Mouse (Mus musculus) cerebellum, adult 2 months (tissue): Measurements from ENCODE around the gene Abhd8. TPM values are rescaled to one million over a fixed set of nuclear protein-coding genes. Genes with fewer than 3 reads are reported as not detected.

ENCODE experiments used
- DNase-seq, 2 experiments: peaks; one replicate each; pipeline ENCODE4 v3.0.0; 2021
- H3K27ac ChIP-seq: fragments of 200-500 bp; 2 replicates; pipeline ENCODE4 v1.5.1; 2012; ENCODE audit warnings: low read length, control low read depth, inconsistent platforms; ENCODE audit not compliant: insufficient read depth
- H3K27me3 ChIP-seq: fragments of 200-500 bp; 2 replicates; pipeline ENCODE4 v1.6.1; 2012; ENCODE audit warnings: inconsistent platforms, mild to moderate bottlenecking, low read length, moderate library complexity; ENCODE audit not compliant: control insufficient read depth, insufficient read depth
- H3K4me1 ChIP-seq: fragments of 200-500 bp; 2 replicates; pipeline ENCODE4 v1.6.1; 2011; ENCODE audit warnings: low read length; ENCODE audit not compliant: control insufficient read depth, insufficient read depth
- H3K4me3 ChIP-seq: fragments of 200-500 bp; replicated peaks from 2 replicates; pipeline ENCODE3; 2011; ENCODE audit warnings: mild to moderate bottlenecking, low read depth, low read length, control low read depth; ENCODE audit not compliant: insufficient read depth
- CTCF ChIP-seq: fragments of 200-500 bp; IDR thresholded peaks from 2 replicates; pipeline ENCODE4 v1.5.1; 2011; ENCODE audit warnings: low read depth, mild to moderate bottlenecking, control low read depth, low read length, moderate library complexity, borderline replicate concordance; ENCODE audit not compliant: insufficient read depth
- POLR2A ChIP-seq: fragments of 200-500 bp; IDR thresholded peaks from 2 replicates; pipeline ENCODE4 v1.6.1; 2011; ENCODE audit warnings: low read length, control low read depth, borderline replicate concordance; ENCODE audit not compliant: insufficient read depth
- WGBS: fragments of 180-500 bp; shearing (Covaris S2); methylation state at CpG from one replicate; pipeline ENCODE4 v1.1.7; 2018; 5-methylcytosine and 5-hydroxymethylcytosine counted together
- polyA plus RNA-seq: library from polyadenylated mRNA; depleted of rRNA; stranded (reverse); fragments of >200 nt; gene quantifications from 2 replicates; pipeline ENCODE4 v1.2.3, GENCODE M21; 2012

Abhd8 gene
- polyA plus RNA-seq, 1 experiment: 392 TPM

- WGBS: 3% methylated on average over 16 of the region's 16 CpGs
- H3K27ac ChIP-seq: peak overlapping the region; percentile 92
Observed at GRCm38 (mm10) chr8:71462786-71463185, 669 bp downstream of the Abhd8 start.

GRCm38 (mm10) chr8:71462191-71462590 lies 1.3 kb downstream of the Abhd8 start:
- 26% methylated on average over 4 of the region's 4 CpGs for WGBS
- Histone ChIP-seq H3K27ac (peak overlapping the region; percentile 92; the same call in 1 of the 2 replicates), H3K27me3 (no peaks in the 10 kb centered on the region), H3K4me1 (peaks cover 32% of the 10 kb centered on the region), H3K4me3 (peak overlapping the region; percentile 77)
- TF ChIP-seq POLR2A (no peak), CTCF (no peak)
- no peak for DNase-seq

More at GRCm38 (mm10) chr8:71462786-71463185, 669 bp downstream of the Abhd8 start:
- H3K27me3 ChIP-seq: no peaks in the 10 kb centered on the region
- peak; percentile 81 for DNase-seq
- peaks cover 28% of the 10 kb centered on the region for H3K4me1 ChIP-seq
- peak overlapping the region; percentile 77 for H3K4me3 ChIP-seq
- no peak for TF ChIP-seq CTCF
- peak; percentile 27; the same call in 1 of the 2 replicates for TF ChIP-seq POLR2A

GRCm38 (mm10) chr8:71461152-71461840 lies 2.2 kb downstream of the Abhd8 start:
- DNase-seq: peak; percentile 58 to 64
- TF ChIP-seq CTCF: no peak
- H3K27ac ChIP-seq: no peak overlapping the region
- 50% methylated on average over 47 of the region's 47 CpGs for WGBS
- H3K4me1 ChIP-seq: peaks cover 37% of the 10 kb centered on the region
- no peaks in the 10 kb centered on the region for H3K27me3 ChIP-seq
- peak overlapping the region; percentile 77 for H3K4me3 ChIP-seq

- Histone ChIP-seq H3K4me3 (no peak overlapping the region), H3K27me3 (no peaks in the 10 kb centered on the region), H3K27ac (no peak overlapping the region), H3K4me1 (peaks cover 37% of the 10 kb centered on the region)
- 77% methylated on average over 6 of the region's 6 CpGs for WGBS
- peak in 1 of 2 experiments; percentile 20 for DNase-seq
- TF ChIP-seq POLR2A (no peak), CTCF (no peak)
Observed at GRCm38 (mm10) chr8:71460716-71461115, 2.7 kb downstream of the Abhd8 start.

- no peak overlapping the region for H3K27ac ChIP-seq
- peaks cover 34% of the 10 kb centered on the region for H3K4me1 ChIP-seq
- no peak overlapping the region for H3K4me3 ChIP-seq
- H3K27me3 ChIP-seq: no peaks in the 10 kb centered on the region
- no peak for TF ChIP-seq CTCF
- TF ChIP-seq POLR2A: no peak
- DNase-seq: no peak
- WGBS: 78% methylated on average over 20 of the region's 20 CpGs
Observed at GRCm38 (mm10) chr8:71457659-71458270, 5.7 kb downstream of the Abhd8 start.

GRCm38 (mm10) chr8:71456906-71457305 lies 6.5 kb downstream of the Abhd8 start:
- TF ChIP-seq CTCF (no peak), POLR2A (no peak)
- Histone ChIP-seq H3K4me1 (peaks cover 31% of the 10 kb centered on the region), H3K27ac (no peak overlapping the region), H3K27me3 (no peaks in the 10 kb centered on the region), H3K4me3 (no peak overlapping the region)
- peak in 1 of 2 experiments; percentile 33 for DNase-seq
- 45% methylated on average over 22 of the region's 22 CpGs for WGBS

- Histone ChIP-seq H3K4me3 (no peak overlapping the region), H3K4me1 (peaks cover 23% of the 10 kb centered on the region), H3K27me3 (no peaks in the 10 kb centered on the region), H3K27ac (no peak overlapping the region)
- no peak for DNase-seq
- 83% methylated on average over 8 of the region's 8 CpGs for WGBS
- no peak for TF ChIP-seq CTCF
- no peak for TF ChIP-seq POLR2A
Observed at GRCm38 (mm10) chr8:71454668-71455067, 8.8 kb downstream of the Abhd8 start.

GRCm38 (mm10) chr8:71452669-71453068 lies 10.8 kb downstream of the Abhd8 start:
- WGBS: 88% methylated on average over 2 of the region's 2 CpGs
- DNase-seq: no peak
- H3K4me3 ChIP-seq: no peak overlapping the region
- H3K27me3 ChIP-seq: no peaks in the 10 kb centered on the region
- peaks cover 8% of the 10 kb centered on the region for H3K4me1 ChIP-seq
- TF ChIP-seq POLR2A: no peak
- TF ChIP-seq CTCF: no peak
- no peak overlapping the region for H3K27ac ChIP-seq
